Mouse (Mus musculus) CH12.LX (cell line): ENCODE data around the gene Rnft2. TPM values are rescaled to one million over a fixed set of nuclear protein-coding genes. Genes with fewer than 3 reads are reported as not detected.

Experiments used
- DNase-seq: peaks from one replicate; pipeline ENCODE4 v3.0.0-alpha.2; 2013; ENCODE audit errors: extremely low read depth
- H3K27ac ChIP-seq: 2 replicates; pipeline ENCODE4 v1.5.1; 2012; ENCODE audit warnings: low read depth, mild to moderate bottlenecking, control low read depth, moderate library complexity; ENCODE audit not compliant: insufficient read depth
- H3K27me3 ChIP-seq: replicated peaks from 2 replicates; pipeline ENCODE3; 2012; ENCODE audit warnings: inconsistent platforms
- H3K36me3 ChIP-seq, 2 experiments: replicated peaks in 1 of 2; 2 replicates each; pipeline versions ENCODE3 to v1.6.1; 2012; ENCODE audit warnings: inconsistent platforms in 1 of 2, low read length in 1 of 2, mild to moderate bottlenecking in 1 of 2, mixed read lengths in 1 of 2, moderate library complexity in 1 of 2; ENCODE audit not compliant: control insufficient read depth in 1 of 2, insufficient read depth in 1 of 2
- H3K4me1 ChIP-seq, 2 experiments: 2 replicates each; pipeline ENCODE4 v1.6.1; 2012; ENCODE audit warnings: inconsistent platforms in 1 of 2, moderate library complexity in 1 of 2; ENCODE audit not compliant: insufficient read depth in 2 of 2, control insufficient read depth in 1 of 2
- H3K4me2 ChIP-seq: 2 replicates; pipeline ENCODE4 v1.6.1; 2012; ENCODE audit warnings: low read depth, mild to moderate bottlenecking, control low read depth; ENCODE audit not compliant: poor library complexity, insufficient read depth, severe bottlenecking
- H3K4me3 ChIP-seq, 3 experiments: fragments of 150-350 bp in 1 of 3; sonication (generic) in 1 of 3; replicated peaks in 1 of 3; 2 replicates each; pipeline versions ENCODE3 to v1.5.1; 2011 to 2012; ENCODE audit warnings: low read depth in 2 of 3, low read length in 2 of 3, mild to moderate bottlenecking in 2 of 3, moderate library complexity in 2 of 3, control low read depth in 1 of 3, improper control_type of control experiment in 1 of 3, inconsistent platforms in 1 of 3, mixed read lengths in 1 of 3; ENCODE audit not compliant: poor library complexity in 1 of 3
- H3K79me2 ChIP-seq: replicated peaks from 2 replicates; pipeline ENCODE4 v1.6.1; 2012; ENCODE audit warnings: mild to moderate bottlenecking, moderate library complexity; ENCODE audit not compliant: control insufficient read depth, poor library complexity, insufficient read depth, severe bottlenecking; ENCODE audit errors: extremely low read depth
- H3K9ac ChIP-seq: 2 replicates; pipeline ENCODE4 v1.6.1; 2012; ENCODE audit warnings: low read depth, mild to moderate bottlenecking, control low read depth, moderate library complexity; ENCODE audit not compliant: insufficient read depth
- H3K9me3 ChIP-seq: replicated peaks from 2 replicates; pipeline ENCODE3; 2012; ENCODE audit warnings: low read length, inconsistent platforms, mixed read lengths
- BHLHE40 ChIP-seq: IDR thresholded peaks from 2 replicates; pipeline ENCODE4 v1.6.1; 2011; ENCODE audit warnings: mild to moderate bottlenecking, low read depth, low read length, improper control_type of control experiment
- CHD2 ChIP-seq: IDR thresholded peaks from 2 replicates; pipeline ENCODE4 v1.6.1; 2011; ENCODE audit warnings: low read length, improper control_type of control experiment
- CTCF ChIP-seq, 2 experiments: IDR thresholded peaks in 1 of 2; conservative IDR thresholded peaks in 1 of 2; 2 replicates each; pipeline ENCODE4 v1.5.1; 2011 to 2012; ENCODE audit warnings: low read depth in 2 of 2, low read length in 2 of 2, improper control_type of control experiment in 1 of 2, inconsistent platforms in 1 of 2, mild to moderate bottlenecking in 1 of 2, moderate library complexity in 1 of 2
- EP300 ChIP-seq: IDR thresholded peaks from 2 replicates; pipeline ENCODE4 v1.6.1; 2011; ENCODE audit warnings: low read length, improper control_type of control experiment
- HCFC1 ChIP-seq: IDR thresholded peaks from 2 replicates; pipeline ENCODE4 v1.6.1; 2012; ENCODE audit warnings: low read depth, mild to moderate bottlenecking, inconsistent platforms, low read length, improper control_type of control experiment
- JUN ChIP-seq: IDR thresholded peaks from 2 replicates; pipeline ENCODE4 v1.6.1; 2011; ENCODE audit warnings: low read depth, mild to moderate bottlenecking, low read length, improper control_type of control experiment, moderate library complexity; ENCODE audit not compliant: insufficient read depth
- KAT2A ChIP-seq: IDR thresholded peaks from 2 replicates; pipeline ENCODE4 v1.6.1; 2012; ENCODE audit warnings: low read length, improper control_type of control experiment, inconsistent platforms; ENCODE audit not compliant: insufficient replicate concordance
- MAX ChIP-seq: IDR thresholded peaks from 2 replicates; pipeline ENCODE4 v1.6.1; 2011; ENCODE audit warnings: low read length, improper control_type of control experiment
- MXI1 ChIP-seq: IDR thresholded peaks from 2 replicates; pipeline ENCODE4 v1.6.1; 2011; ENCODE audit warnings: mild to moderate bottlenecking, low read depth, low read length, improper control_type of control experiment
- NRF1 ChIP-seq: IDR thresholded peaks from 2 replicates; pipeline ENCODE4 v1.6.1; 2014; ENCODE audit warnings: low read depth, mild to moderate bottlenecking, inconsistent platforms, low read length, improper control_type of control experiment, moderate library complexity
- POLR2A ChIP-seq: IDR thresholded peaks from 2 replicates; pipeline ENCODE4 v1.6.1; 2011; ENCODE audit warnings: low read depth, mild to moderate bottlenecking, improper control_type of control experiment, low read length
- POLR2AphosphoS2 ChIP-seq: IDR thresholded peaks from 2 replicates; pipeline ENCODE4 v1.6.1; 2011; ENCODE audit warnings: low read depth, low read length, improper control_type of control experiment
- RAD21 ChIP-seq: IDR thresholded peaks from 2 replicates; pipeline ENCODE4 v1.6.1; 2011; ENCODE audit warnings: low read depth, mild to moderate bottlenecking, low read length, improper control_type of control experiment, moderate library complexity
- SIN3A ChIP-seq: IDR thresholded peaks from 2 replicates; pipeline ENCODE4 v1.6.1; 2012; ENCODE audit warnings: low read length, improper control_type of control experiment, inconsistent platforms
- SMC3 ChIP-seq: IDR thresholded peaks from 2 replicates; pipeline ENCODE4 v1.6.1; 2011; ENCODE audit warnings: low read depth, low read length, improper control_type of control experiment
- TCF12 ChIP-seq: IDR thresholded peaks from 2 replicates; pipeline ENCODE4 v1.6.1; 2014; ENCODE audit warnings: low read depth, mild to moderate bottlenecking, inconsistent platforms, low read length, improper control_type of control experiment
- ZKSCAN1 ChIP-seq: IDR thresholded peaks from 2 replicates; pipeline ENCODE4 v1.6.1; 2012; ENCODE audit warnings: low read depth, inconsistent platforms, low read length, improper control_type of control experiment, borderline replicate concordance
- ZMIZ1 ChIP-seq: IDR thresholded peaks from 2 replicates; pipeline ENCODE4 v1.6.1; 2012; ENCODE audit warnings: low read depth, mild to moderate bottlenecking, inconsistent platforms, low read length, improper control_type of control experiment
- ZNF384 ChIP-seq: IDR thresholded peaks from 2 replicates; pipeline ENCODE4 v1.6.1; 2012; ENCODE audit warnings: low read depth, low read length, improper control_type of control experiment, inconsistent platforms
- dilution Hi-C: fragments of 300-500 bp; cut with MboI; formaldehyde crosslinking; loops from 2 replicates; pipeline ENCODE4 v1.14.3; 2020; ENCODE audit warnings: low sequenced_read_pairs; ENCODE audit not compliant: extremely low pct_unique_long_range_greater_than_20kb, extremely low pct_ligation_motif_present
- in situ Hi-C: fragments of 300-500 bp; cut with MboI; formaldehyde crosslinking; loops from 3 replicates; pipeline ENCODE4 v1.14.3; 2019; ENCODE audit warnings: low sequenced_read_pairs, low pct_ligation_motif_present, low pct_unique_long_range_greater_than_20kb, mixed read lengths
- polyA plus RNA-seq: library from polyadenylated mRNA; unstranded; fragments of >175 nt; gene quantifications from 2 replicates; pipeline ENCODE4 v1.2.1, GENCODE M21; 2012; ENCODE audit warnings: low read depth; ENCODE audit not compliant: insufficient read length
- total RNA-seq, 2 experiments: library from RNA; depleted of rRNA; stranded (reverse); fragments of 300-350 nt in 1 of 2; fragments of >200 nt in 1 of 2; gene quantifications; 2 replicates each; pipeline ENCODE4 v1.2.3; 2012 to 2014

Rnft2 gene
- total and polyA plus RNA-seq, 3 experiments: 1.6 to 5.1 (median 3.4) TPM

GRCm38 (mm10) chr5:118291453-118291852, 46.5 kb upstream of the Rnft2 start:
- H3K36me3 ChIP-seq: no peaks in the 10 kb centered on the region
- no peak overlapping the region for H3K4me2 ChIP-seq
- no peaks in the 10 kb centered on the region for H3K9me3 ChIP-seq
- peak; percentile 18 for DNase-seq
- H3K9ac ChIP-seq: no peak overlapping the region
- H3K27me3 ChIP-seq: no peaks in the 10 kb centered on the region
- no peak overlapping the region for H3K4me3 ChIP-seq
- TF ChIP-seq NRF1 (no peak), SMC3 (peak; percentile 39), ZKSCAN1 (no peak), RAD21 (peak; percentile 38), CTCF (conservative IDR thresholded peaks at IDR 0.05 in 1 of 2, IDR thresholded peaks at IDR 0.05 in 1 of 2; ENCODE audit: low read depth in 2 of 2, low read length in 2 of 2) (peak in 1 of 2 experiments; percentile 60; a peak in 2 of 4 replicates), POLR2AphosphoS2 (no peak)
- H3K79me2 ChIP-seq: no peaks in the 10 kb centered on the region
- dilution Hi-C loops: no loop called here
- H3K27ac ChIP-seq: no peak overlapping the region
- H3K4me1 ChIP-seq: no peaks in the 10 kb centered on the region
- in situ Hi-C loops: no loop called here

GRCm38 (mm10) chr5:118277741-118278495, 33.0 kb upstream of the Rnft2 start:
- Histone ChIP-seq H3K9me3 (peaks cover 5% of the 10 kb centered on the region), H3K4me2 (no peak overlapping the region)
- no peak for TF ChIP-seq MAX
- peak; percentile 17; the same call in 1 of the 2 replicates for TF ChIP-seq SMC3
- TF ChIP-seq CTCF (conservative IDR thresholded peaks at IDR 0.05 in 1 of 2, IDR thresholded peaks at IDR 0.05 in 1 of 2; ENCODE audit: low read depth in 2 of 2, low read length in 2 of 2): peak in 1 of 2 experiments; percentile 34; a peak in 2 of 4 replicates
- TF ChIP-seq, all 38 proteins: peak for 2
- Histone ChIP-seq H3K4me3 (no peak overlapping the region), H3K4me1 (peaks cover 2 to 10% of the 10 kb centered on the region in 2 experiments; a peak in 3 of 4 replicates), H3K79me2 (no peaks in the 10 kb centered on the region), H3K27ac (no peak overlapping the region), H3K9ac (no peak overlapping the region), H3K27me3 (no peaks in the 10 kb centered on the region), H3K36me3 (no peaks in the 10 kb centered on the region)
- dilution Hi-C loops: no loop called here
- in situ Hi-C loops: no loop called here
- DNase-seq: no peak

- no peak overlapping the region for H3K4me3 ChIP-seq
- in situ Hi-C loops: no loop called here
- H3K36me3 ChIP-seq: no peaks in the 10 kb centered on the region
- peaks cover 8 to 13% of the 10 kb centered on the region in 2 experiments; a peak in 3 of 4 replicates for H3K4me1 ChIP-seq
- H3K79me2 ChIP-seq: no peaks in the 10 kb centered on the region
- no peak for DNase-seq
- H3K27me3 ChIP-seq: no peaks in the 10 kb centered on the region
- no peak overlapping the region for H3K4me2 ChIP-seq
- TF ChIP-seq ZMIZ1: no peak
- TF ChIP-seq RAD21: no peak
- TF ChIP-seq CHD2: no peak
- TF ChIP-seq JUN: no peak
- TF ChIP-seq SIN3A: no peak
- TF ChIP-seq POLR2AphosphoS2: no peak
- no peak for TF ChIP-seq HCFC1
- no peak for TF ChIP-seq EP300
- TF ChIP-seq MAX: no peak
- TF ChIP-seq ZKSCAN1: no peak
- no peak for TF ChIP-seq MXI1
- no peak for TF ChIP-seq CTCF (conservative IDR thresholded peaks at IDR 0.05 in 1 of 2, IDR thresholded peaks at IDR 0.05 in 1 of 2; ENCODE audit: low read depth in 2 of 2, low read length in 2 of 2)
- no peak for TF ChIP-seq KAT2A
- TF ChIP-seq TCF12: no peak
- TF ChIP-seq ZNF384: no peak
- no peak for TF ChIP-seq POLR2A
- no peak for TF ChIP-seq BHLHE40
- peaks cover 2% of the 10 kb centered on the region for H3K9me3 ChIP-seq
- H3K27ac ChIP-seq: no peak overlapping the region
- dilution Hi-C loops: no loop called here
- H3K9ac ChIP-seq: no peak overlapping the region
Observed at GRCm38 (mm10) chr5:118276711-118277110, 31.8 kb upstream of the Rnft2 start.
